Mouse (Mus musculus): ENCODE data around the gene Tbc1d22a.

Tbc1d22a gene

GRCm38 (mm10) chr15:86277428-86277827, 63.2 kb downstream of the Tbc1d22a start:
- DNase-seq (ENCODE audit: low spot score in 2 of 2), result no peak

GRCm38 (mm10) chr15:86279059-86279974, 65.1 kb downstream of the Tbc1d22a start:
- DNase-seq (ENCODE audit: low spot score in 2 of 2), result no peak

- DNase-seq (ENCODE audit: low spot score in 2 of 2), result no peak
Measured at GRCm38 (mm10) chr15:86280137-86280536, 65.9 kb downstream of the Tbc1d22a start.

- DNase-seq (ENCODE audit: low spot score in 2 of 2), result no peak
Measured at GRCm38 (mm10) chr15:86283238-86283637, 69.0 kb downstream of the Tbc1d22a start.

GRCm38 (mm10) chr15:86285296-86285695, 71.0 kb downstream of the Tbc1d22a start:
- DNase-seq (ENCODE audit: low spot score in 2 of 2), result no peak

- no peak for DNase-seq (ENCODE audit: low spot score in 2 of 2)
Measured at GRCm38 (mm10) chr15:86290074-86290473, 75.8 kb downstream of the Tbc1d22a start.

- no peak for DNase-seq (ENCODE audit: low spot score in 2 of 2)
Measured at GRCm38 (mm10) chr15:86292288-86292687, 78.0 kb downstream of the Tbc1d22a start.

GRCm38 (mm10) chr15:86294426-86294825, 80.2 kb downstream of the Tbc1d22a start:
- no peak for DNase-seq (ENCODE audit: low spot score in 2 of 2)

GRCm38 (mm10) chr15:86295722-86296288, 81.5 kb downstream of the Tbc1d22a start:
- no peak for DNase-seq (ENCODE audit: low spot score in 2 of 2)

GRCm38 (mm10) chr15:86297281-86297680, 83.0 kb downstream of the Tbc1d22a start:
- DNase-seq (ENCODE audit: low spot score in 2 of 2), result no peak

- DNase-seq (ENCODE audit: low spot score in 2 of 2), result no peak
Measured at GRCm38 (mm10) chr15:86303876-86304275, 89.6 kb downstream of the Tbc1d22a start.

GRCm38 (mm10) chr15:86304861-86305260, 90.6 kb downstream of the Tbc1d22a start:
- DNase-seq (ENCODE audit: low spot score in 2 of 2), result no peak

- no peak for DNase-seq (ENCODE audit: low spot score in 2 of 2)
Measured at GRCm38 (mm10) chr15:86305290-86305689, 91.0 kb downstream of the Tbc1d22a start.

- DNase-seq (ENCODE audit: low spot score in 2 of 2), result no peak
Measured at GRCm38 (mm10) chr15:86309213-86309829, 95.1 kb downstream of the Tbc1d22a start.

GRCm38 (mm10) chr15:86320803-86321510, 106.7 kb downstream of the Tbc1d22a start:
- DNase-seq (ENCODE audit: low spot score in 2 of 2), result no peak

GRCm38 (mm10) chr15:86326341-86326740, 112.1 kb downstream of the Tbc1d22a start:
- DNase-seq (ENCODE audit: low spot score in 2 of 2), result no peak

- no peak for DNase-seq (ENCODE audit: low spot score in 2 of 2)
Measured at GRCm38 (mm10) chr15:86329911-86330310, 115.7 kb downstream of the Tbc1d22a start.

- DNase-seq (ENCODE audit: low spot score in 2 of 2), result no peak
Measured at GRCm38 (mm10) chr15:86330454-86330853, 116.2 kb downstream of the Tbc1d22a start.

GRCm38 (mm10) chr15:86331501-86332245, 117.4 kb downstream of the Tbc1d22a start:
- no peak for DNase-seq (ENCODE audit: low spot score in 2 of 2)

GRCm38 (mm10) chr15:86333176-86333575, 118.9 kb downstream of the Tbc1d22a start:
- DNase-seq (ENCODE audit: low spot score in 2 of 2), result no peak

- DNase-seq (ENCODE audit: low spot score in 2 of 2), result no peak
Measured at GRCm38 (mm10) chr15:86333606-86334005, 119.3 kb downstream of the Tbc1d22a start.
